Mouse (Mus musculus): Measurements from ENCODE around the gene Mob3b.

Gene Mob3b

DNA sequence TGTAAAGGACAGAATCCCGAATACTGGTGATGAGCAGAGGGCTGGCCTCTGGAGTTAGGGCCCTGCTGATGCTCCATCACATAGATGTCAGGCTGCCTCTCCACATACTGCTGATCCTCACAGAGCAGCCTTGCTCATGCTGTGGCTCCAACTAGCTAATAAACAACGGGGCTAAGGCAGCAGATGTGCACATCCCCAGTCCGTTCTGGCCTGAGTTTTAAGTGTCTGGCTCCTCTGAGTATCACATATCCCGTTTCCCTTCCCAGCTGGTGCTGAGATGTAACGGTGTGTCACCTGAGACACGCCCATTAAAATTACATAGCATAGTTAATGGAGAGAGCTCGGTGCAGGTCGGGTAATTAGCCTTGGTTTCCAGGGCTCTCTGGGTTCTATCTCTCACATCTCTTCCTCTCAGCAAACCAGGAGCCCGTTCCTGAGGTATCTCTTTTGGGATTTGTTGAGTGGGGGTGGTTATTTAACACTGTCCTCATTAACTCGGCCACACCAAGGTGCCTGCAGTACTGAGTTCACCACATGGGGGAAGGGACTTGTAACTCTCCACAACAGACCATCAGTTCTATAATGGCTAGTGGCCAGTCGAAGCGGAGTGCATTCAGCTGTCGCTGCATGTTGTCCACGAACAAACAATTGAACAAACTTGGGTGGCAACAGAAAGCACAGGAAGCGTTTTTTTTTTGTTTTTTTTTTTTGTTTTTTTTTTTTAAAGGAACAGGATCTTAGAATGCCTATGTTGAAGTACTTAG is 92.0 kb downstream of the Mob3b start:
- no peak for DNase-seq (ENCODE audit: low spot score in 2 of 2)

DNA sequence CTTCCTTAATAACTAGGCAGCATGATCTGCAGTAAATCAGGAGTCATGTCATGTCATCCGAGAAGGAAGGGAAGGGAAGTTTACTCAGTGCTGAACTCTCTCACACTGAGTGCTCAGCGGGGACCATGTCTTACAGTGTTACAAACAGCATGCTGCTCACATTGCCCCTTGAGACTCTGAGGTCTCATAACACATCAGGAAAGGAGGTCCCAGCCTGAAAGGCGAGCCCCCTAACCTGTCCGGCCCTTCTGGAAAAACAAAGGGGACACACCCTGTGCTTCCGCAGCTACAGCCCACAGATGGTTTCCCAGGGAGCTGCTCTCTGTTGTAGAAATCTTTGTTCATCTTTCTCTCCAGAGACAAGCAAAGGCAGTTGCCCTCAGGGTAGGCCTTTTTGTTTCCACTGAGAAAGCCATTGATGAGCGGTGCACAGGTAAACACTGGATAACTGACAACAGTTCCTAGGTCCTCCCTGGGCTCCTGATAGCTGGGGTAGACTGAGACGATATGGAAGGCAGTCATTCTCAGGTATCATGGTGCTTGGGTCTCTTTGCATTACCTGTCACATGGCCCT is 94.1 kb downstream of the Mob3b start:
- no peak for DNase-seq (ENCODE audit: low spot score in 2 of 2)

DNA sequence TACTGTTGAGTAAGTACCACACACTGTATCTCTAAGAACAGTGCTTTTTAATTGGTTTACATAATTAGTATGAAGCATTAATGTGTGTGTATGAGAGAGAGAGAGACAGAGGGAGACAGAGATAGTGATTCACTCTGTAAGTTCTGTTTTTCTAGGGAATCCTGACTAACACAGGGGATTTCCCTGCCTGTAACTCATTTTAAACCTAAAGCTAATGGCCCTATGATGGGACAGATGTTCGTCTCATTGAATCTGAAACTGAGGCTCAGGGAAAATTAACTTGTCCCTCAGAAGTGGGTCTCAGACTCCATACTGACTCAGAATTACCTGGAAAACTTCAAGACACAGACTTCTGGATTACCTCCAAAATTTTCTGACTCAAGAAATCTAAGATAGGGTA is 96.3 kb downstream of the Mob3b start:
- no peak for DNase-seq (ENCODE audit: low spot score in 2 of 2)

DNA sequence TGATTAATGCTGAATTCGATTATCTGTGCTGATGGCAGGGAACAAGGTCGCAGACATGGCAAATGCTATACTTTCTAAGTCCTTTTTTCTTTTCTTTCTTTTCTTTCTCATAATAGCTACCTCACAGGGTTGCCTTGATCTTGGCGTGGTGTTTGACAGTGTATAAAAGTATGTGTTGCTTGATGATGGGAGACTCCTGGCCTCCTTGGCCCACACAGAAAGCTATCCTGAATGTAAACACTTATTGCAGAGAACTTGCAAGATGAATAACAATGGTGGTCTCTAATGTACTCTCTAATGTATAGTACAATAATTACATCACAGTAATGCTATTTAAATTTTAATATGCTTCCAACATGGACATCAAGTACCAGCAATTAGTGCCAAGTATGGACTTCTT is 96.9 kb downstream of the Mob3b start:
- DNase-seq (ENCODE audit: low spot score in 2 of 2): no peak

DNA sequence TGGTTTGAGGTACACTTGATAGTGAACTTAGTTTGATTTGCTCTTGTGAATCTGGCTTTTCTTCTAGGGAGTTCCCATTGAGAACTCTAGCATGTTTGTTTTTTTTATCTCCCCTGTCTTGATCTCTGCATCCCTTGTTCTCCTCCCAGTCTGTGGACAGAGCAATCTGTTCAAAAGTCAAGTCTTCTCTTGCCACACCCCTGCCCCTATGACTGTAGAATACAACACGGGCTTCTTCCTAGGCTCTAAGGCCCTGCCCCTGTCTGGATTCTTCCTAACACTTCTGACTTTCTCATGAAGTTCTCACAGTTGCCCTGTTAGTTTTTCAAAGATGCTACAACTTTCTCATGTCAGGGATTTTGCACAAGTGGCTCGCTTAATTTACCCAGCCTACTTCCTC is 102.9 kb downstream of the Mob3b start:
- no peak for DNase-seq (ENCODE audit: low spot score in 2 of 2)

DNA sequence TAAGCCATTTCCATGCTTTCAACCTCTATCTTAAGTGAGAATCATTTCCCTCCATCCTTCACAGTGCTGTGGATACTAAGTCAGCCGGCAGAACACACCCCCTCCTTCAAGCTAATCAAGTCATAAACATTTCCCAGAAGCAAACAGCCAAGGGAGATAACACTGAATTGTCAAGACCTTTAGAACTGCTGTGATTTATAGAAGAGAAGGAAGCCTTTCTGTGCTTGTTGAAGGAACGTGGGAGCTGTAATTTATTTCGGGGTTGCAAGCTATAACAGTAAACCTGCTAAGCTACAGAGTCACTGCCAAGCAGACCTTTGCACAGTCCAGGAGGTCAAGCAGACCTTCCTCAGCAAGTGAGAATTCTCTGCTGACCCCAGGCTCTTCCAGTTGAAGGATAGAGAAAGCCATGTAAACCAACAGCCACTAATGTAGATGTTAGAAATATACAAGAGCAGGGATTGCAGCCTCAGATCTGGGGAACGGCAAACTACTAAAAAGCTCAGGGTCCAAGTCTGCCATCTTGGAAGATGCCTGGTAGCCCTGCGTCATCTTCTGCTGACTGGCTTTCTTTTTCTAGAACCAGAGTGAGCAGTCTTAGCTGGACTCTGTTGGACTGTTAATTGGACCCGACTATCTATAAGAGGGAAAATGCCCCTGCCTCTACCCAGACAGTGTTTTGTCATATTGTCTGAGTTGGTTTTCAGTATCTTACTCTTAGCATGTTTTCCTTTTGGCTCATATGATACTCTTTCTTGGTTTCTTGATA is 104.9 kb downstream of the Mob3b start:
- DNase-seq (ENCODE audit: low spot score in 2 of 2): no peak

DNA sequence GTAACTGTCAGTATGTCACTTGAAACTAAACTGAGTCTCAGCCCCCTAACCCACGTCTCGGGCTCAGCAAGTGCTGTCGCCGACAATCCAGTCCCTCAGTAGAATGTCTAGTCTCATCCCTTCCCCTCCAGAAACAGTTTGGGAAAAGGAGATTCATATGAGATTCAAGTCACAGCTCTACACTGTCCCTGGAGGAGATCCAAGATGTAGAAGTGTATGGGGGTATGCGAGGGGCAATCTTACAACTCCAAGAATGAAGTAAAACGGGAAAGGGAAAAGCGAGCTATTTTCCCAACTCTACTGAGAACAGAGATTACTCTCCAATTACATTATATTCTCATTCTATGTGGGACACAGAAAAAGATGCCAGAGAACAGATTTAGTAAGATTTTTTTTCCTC is 106.1 kb downstream of the Mob3b start:
- DNase-seq (ENCODE audit: low spot score in 2 of 2): no peak

DNA sequence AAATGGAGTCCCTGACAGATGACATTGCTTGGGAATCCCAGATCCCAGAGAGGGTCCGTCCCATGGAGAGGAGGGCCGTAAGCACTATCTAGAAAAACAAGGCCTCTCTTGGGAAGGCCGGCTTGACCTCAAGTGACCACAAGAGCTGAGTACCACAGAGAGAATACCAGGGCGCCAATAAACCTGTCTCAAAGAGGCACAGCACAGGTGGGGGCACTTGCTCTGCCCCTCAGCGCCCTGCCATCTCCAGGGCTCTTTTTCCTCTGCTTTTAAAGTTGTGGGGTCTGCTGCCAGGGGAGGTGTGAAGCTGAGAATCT is 107.6 kb downstream of the Mob3b start:
- no peak for DNase-seq (ENCODE audit: low spot score in 2 of 2)

DNA sequence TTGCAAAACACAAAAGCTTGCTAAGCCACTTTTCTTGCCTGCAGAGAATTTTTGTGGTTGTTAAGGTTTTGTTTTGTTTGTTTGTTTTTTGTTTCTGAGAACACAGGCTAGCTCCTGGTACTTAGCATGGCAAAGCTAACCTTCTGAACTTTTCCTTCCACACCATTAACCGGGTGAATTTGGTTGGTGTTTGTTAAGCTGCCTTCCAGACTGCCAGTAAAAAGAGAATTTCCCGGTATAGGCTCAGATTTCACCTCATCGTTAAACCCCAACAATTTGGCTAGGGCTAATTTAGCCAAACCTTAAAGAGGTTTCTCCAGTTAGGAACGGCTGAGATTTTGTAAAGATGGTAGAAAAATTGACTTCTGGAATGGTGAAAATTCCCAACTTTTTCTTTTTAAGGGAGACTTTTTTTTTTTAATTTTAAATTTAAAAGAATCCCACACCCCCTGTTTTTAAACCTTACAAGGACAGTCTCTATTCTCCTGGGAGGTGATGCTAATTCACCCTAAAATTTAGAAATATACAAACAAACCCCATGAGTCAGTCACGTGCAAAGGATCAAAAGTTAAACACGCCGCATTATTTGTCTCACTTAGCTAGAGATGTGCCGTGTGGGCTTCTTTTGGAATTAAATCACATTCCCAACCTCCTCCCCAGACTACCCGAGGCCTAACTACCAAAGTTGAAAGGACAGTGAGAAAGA is 108.1 kb downstream of the Mob3b start:
- DNase-seq (ENCODE audit: low spot score in 2 of 2): no peak

DNA sequence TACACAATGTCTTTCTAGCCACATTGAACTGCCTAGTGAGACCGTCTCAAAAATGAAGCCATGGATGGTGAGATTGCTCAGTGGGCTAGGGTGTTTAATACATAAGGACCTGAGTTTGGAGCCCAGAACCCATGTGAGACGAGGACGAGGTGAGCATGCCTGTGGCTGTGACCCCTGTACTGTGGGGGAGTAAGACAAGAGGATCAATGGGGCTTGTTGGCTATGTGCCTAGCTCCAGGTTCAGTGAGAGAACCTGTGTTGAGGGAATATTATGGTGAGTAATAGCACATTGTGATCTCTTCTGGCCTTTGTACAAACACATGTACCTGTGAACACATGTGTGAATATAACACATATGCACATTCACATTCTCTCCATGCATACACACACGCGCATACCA is 116.4 kb downstream of the Mob3b start:
- DNase-seq (ENCODE audit: low spot score in 2 of 2): no peak

GRCm38 (mm10) chr4:35040306-35040705 is 117.0 kb downstream of the Mob3b start:
- DNase-seq (ENCODE audit: low spot score in 2 of 2): no peak

- no peak for DNase-seq (ENCODE audit: low spot score in 2 of 2)
These were observed 119.5 kb downstream of the Mob3b start for GRCm38 (mm10) chr4:35037824-35038223.

DNA sequence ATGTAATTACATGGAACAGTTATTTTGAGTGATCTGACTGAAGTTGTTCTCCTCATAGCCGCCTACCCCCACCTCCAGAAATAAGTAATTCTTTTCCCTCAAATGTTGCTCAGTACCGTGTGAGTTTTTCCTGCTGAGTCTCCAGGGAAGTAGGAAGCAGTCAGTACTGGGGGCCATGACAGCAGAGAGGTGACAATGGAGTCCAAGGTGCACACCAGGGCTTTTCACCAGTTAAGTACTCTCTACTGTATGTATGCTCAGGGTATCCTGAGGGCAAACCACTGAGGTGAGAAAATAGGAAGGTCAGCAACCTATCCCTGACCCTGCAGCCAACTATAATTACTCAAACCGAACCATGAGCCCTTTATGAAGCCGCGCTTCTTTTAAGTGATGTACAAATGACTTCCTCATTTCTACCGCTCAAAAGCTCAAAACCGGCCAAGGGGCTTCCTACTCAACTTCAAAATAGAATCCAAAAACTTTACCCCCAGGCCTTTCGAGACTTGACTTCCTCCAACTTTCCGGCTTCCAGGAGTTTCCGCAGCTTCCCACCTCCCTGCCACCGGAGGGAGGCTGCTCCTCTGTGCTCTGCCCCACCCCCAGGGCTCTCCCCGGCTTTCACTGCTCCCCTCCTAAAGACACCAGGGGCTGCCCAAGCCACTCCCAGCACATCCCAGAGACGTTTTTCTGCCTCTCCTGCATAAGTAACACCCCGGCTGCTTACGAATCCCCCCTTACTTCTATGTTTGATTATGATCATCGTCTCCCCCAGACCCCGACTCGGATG is 122.6 kb downstream of the Mob3b start:
- DNase-seq (ENCODE audit: low spot score in 2 of 2): no peak

DNA sequence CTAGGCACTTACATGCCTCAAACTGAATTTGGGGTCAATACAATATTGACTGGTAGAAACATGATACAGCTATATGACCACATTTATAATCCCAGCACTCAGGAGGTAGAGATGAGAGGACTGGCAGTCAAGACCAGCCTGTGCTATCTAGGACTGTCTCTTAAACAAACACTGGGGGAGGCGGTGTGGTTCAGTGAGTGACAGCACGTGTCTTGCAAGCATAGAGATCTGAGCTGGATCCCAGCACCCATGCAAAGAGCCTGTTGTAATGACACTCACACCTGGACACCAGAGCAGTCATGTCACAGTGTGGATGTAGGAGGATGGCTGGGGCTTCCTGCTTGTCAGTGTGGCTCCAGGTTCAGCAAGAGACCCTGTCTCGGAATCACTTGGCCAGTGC is 124.5 kb downstream of the Mob3b start:
- no peak for DNase-seq (ENCODE audit: low spot score in 2 of 2)

DNA sequence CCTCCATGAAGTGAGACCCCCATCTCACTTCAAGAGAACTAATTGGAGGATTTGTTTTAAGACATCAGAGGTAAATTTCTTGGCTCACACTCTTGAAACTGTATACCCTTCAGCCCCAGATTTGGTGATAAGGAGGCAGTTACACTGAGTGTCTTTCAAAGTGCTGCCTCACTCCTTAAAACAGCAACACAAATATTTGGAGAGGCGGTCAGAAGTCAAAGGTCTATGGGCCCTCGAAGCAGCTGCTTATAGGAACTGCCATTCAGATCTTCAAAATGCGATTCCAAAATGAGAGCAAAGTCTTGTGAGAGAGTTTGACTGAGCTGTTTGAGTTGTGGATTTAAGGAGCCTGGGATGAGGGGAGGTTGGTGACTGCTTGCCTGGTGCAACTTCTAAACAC is 125.7 kb downstream of the Mob3b start:
- no peak for DNase-seq (ENCODE audit: low spot score in 2 of 2)

- no peak for DNase-seq (ENCODE audit: low spot score in 2 of 2)
These were observed 126.1 kb downstream of the Mob3b start for GRCm38 (mm10) chr4:35031141-35031540.

DNA sequence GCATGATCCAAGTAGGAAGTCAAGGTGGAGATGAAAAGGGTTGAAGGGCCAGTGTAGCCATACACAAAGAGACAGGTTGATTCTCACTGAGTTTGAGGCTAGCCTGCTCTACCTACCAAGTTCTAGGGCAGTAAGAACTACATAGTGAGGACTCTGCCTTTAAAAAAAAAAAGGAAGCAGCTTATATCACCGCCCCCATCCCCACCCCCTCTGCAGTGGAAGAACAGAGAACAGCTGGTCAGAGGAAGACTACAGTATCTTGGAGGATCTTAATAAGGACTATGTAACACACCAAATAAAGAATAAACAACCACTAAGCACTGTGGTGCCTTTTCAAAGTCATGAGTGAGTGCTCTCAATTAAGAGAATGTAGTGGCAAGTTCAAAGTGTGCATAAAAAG is 138.9 kb downstream of the Mob3b start:
- no peak for DNase-seq (ENCODE audit: low spot score in 2 of 2)

GRCm38 (mm10) chr4:35012401-35013307 is 144.6 kb downstream of the Mob3b start:
- DNase-seq (ENCODE audit: low spot score in 2 of 2): no peak

GRCm38 (mm10) chr4:35006541-35007260 is 150.6 kb downstream of the Mob3b start:
- no peak for DNase-seq (ENCODE audit: low spot score in 2 of 2)

GRCm38 (mm10) chr4:35006056-35006455 is 151.2 kb downstream of the Mob3b start:
- no peak for DNase-seq (ENCODE audit: low spot score in 2 of 2)
